Mouse (Mus musculus): ENCODE measurements around the gene Cyp3a11. TPM values are rescaled to one million over a fixed set of nuclear protein-coding genes. Genes with fewer than 3 reads are reported as not detected.

Cyp3a11 gene
- polyA plus RNA-seq, 1 experiment from 2014 or later: not detected

Other genes with a start within 250 kb of the Cyp3a11 start
- not detected in 2 replicates for gene Cyp3a41a, start 159.8 kb downstream of the Cyp3a11 start, polyA plus RNA-seq (2015; fragmentation: Nextera tagmentation; extraction: Ambion mirVana)
- gene Cyp3a44, start 74.1 kb downstream of the Cyp3a11 start, polyA plus RNA-seq (2015; fragmentation: Nextera tagmentation; extraction: Ambion mirVana): not detected in 2 replicates
- not detected in 2 replicates for gene Cyp3a25, start 129.7 kb upstream of the Cyp3a11 start, polyA plus RNA-seq (2015; fragmentation: Nextera tagmentation; extraction: Ambion mirVana)
- gene Cyp3a59, start 199.3 kb upstream of the Cyp3a11 start, polyA plus RNA-seq (2015; fragmentation: Nextera tagmentation; extraction: Ambion mirVana): not detected in 2 replicates

Data from embryonic facial prominence, embryonic 13.5 days (tissue).